Comparison of ENCODE assay signal across 22 mouse cellular contexts in the genomic region with DNA sequence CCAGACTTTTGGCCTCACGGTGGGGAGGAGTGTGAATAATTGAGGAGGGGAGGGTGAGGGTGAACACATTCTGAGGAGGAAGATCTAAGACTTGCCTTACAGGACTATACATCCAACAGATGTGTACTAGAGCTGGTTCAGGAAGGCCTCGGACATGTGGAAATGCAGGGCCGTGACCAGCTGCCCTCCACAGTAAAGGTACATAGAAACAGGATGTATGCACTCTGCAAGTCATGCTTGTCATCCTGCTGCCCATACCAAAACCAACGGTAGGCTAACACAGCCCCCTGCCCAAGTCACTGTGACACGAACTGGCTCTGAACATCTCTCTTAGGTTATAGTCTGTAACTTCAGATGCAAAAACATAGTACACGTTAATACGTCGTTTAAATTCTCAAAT.
"Had no signal": no experiment of that assay in that cellular context is flagged by ENCODE, and none has a peak within 500 bp of the region (broad histone marks: within the 10 kb centered on the region; RNA-seq: fewer than 3 reads in every experiment).

No protein-coding gene starts in this region.

- DNase-seq: liver, embryonic 13.5 days; lung, adult 18-20 months; lung, embryonic 14.5 days; lung, postnatal 10 days; lung, postnatal 4 days; retina, postnatal 1 day; right cerebral cortex, adult 18-20 months; right cerebral cortex, postnatal 25 days; right cerebral cortex, postnatal 4 days; spleen, adult 18-20 months; thymus, adult 2 months; thymus, postnatal 25 days; thymus, postnatal 4 days had no signal

- H3K4me2 ChIP-seq: liver, embryonic 13.5 days; liver, embryonic 15.5 days; lung, embryonic 14.5 days; midbrain, embryonic 13.5 days; neural tube, embryonic 13.5 days; neural tube, embryonic 15.5 days; stomach, embryonic 15.5 days had no signal

- H3K9me3 ChIP-seq: liver, embryonic 13.5 days; liver, embryonic 15.5 days; midbrain, embryonic 10.5 days; midbrain, embryonic 13.5 days; neural tube, embryonic 13.5 days; neural tube, embryonic 15.5 days; stomach, embryonic 15.5 days had no signal

- H3K4me1 ChIP-seq: midbrain, embryonic 10.5 days; midbrain, embryonic 13.5 days; stomach, embryonic 15.5 days had no signal

- H3K27ac ChIP-seq: liver, embryonic 13.5 days; liver, embryonic 15.5 days; midbrain, embryonic 10.5 days; midbrain, embryonic 13.5 days; neural tube, embryonic 13.5 days; neural tube, embryonic 15.5 days; stomach, embryonic 15.5 days; stomach, postnatal 0 days had no signal

- H3K27me3 ChIP-seq: liver, embryonic 13.5 days; liver, embryonic 15.5 days; midbrain, embryonic 13.5 days; neural tube, embryonic 15.5 days; stomach, embryonic 15.5 days had no signal

- ATAC-seq: midbrain, embryonic 13.5 days; midbrain, embryonic 16.5 days had no signal

- H3K9ac ChIP-seq: liver, embryonic 13.5 days; liver, embryonic 15.5 days; lung, embryonic 14.5 days; midbrain, embryonic 13.5 days; neural tube, embryonic 13.5 days; neural tube, embryonic 15.5 days; stomach, embryonic 15.5 days had no signal

- H3K4me3 ChIP-seq: liver, embryonic 13.5 days; liver, embryonic 15.5 days; midbrain, embryonic 10.5 days; midbrain, embryonic 13.5 days; myocyte; neural tube, embryonic 13.5 days; neural tube, embryonic 15.5 days; stomach, embryonic 15.5 days had no signal
